Mouse (Mus musculus) hindbrain, postnatal 0 days (tissue): ENCODE results near the gene Zswim4. TPM values are rescaled to one million over a fixed set of nuclear protein-coding genes. Genes with fewer than 3 reads are reported as not detected.
A peak's percentile ranks its signal among the peaks of the same experiment; 100 is the strongest.
"Not testable (repeated sequence)": the region's sequence is repeated elsewhere in the genome, so short reads cannot be mapped to it uniquely, and the experiment has no call there.

Source experiments
- ATAC-seq: fragments of 200-750 bp; cut with Nextera tagmentation; 2 replicates; pipeline ENCODE4 v1.8.0; 2017; ENCODE audit warnings: mild to moderate bottlenecking, moderate TSS enrichment, moderate library complexity
- DNase-seq: peaks from one replicate; pipeline ENCODE4 v3.0.0-alpha.2; 2015; ENCODE audit warnings: low spot score
- H3K27ac ChIP-seq: fragments of 300-500 bp; sonication (generic); 2 replicates; pipeline ENCODE4 v1.5.1; 2014; ENCODE audit warnings: mild to moderate bottlenecking
- H3K27me3 ChIP-seq: fragments of 300-500 bp; sonication (generic); 2 replicates; pipeline ENCODE4 v1.6.1; 2014; ENCODE audit warnings: low read length, mixed read lengths; ENCODE audit not compliant: insufficient read depth
- H3K36me3 ChIP-seq: fragments of 300-500 bp; sonication (generic); 2 replicates; pipeline ENCODE4 v1.6.1; 2014; ENCODE audit warnings: low read length, mixed read lengths; ENCODE audit not compliant: insufficient read depth
- H3K4me1 ChIP-seq: fragments of 300-500 bp; sonication (generic); 2 replicates; pipeline ENCODE4 v1.6.1; 2014; ENCODE audit warnings: antibody characterized with exemption, low read length, mixed read lengths; ENCODE audit not compliant: insufficient read depth
- H3K4me2 ChIP-seq: fragments of 300-500 bp; sonication (generic); 2 replicates; pipeline ENCODE4 v1.6.1; 2014; ENCODE audit warnings: low read depth, mild to moderate bottlenecking, low read length, moderate library complexity, mixed read lengths
- H3K4me3 ChIP-seq: fragments of 300-500 bp; sonication (generic); 2 replicates; pipeline ENCODE4 v1.5.1; 2014; ENCODE audit warnings: low read length
- H3K9ac ChIP-seq: fragments of 300-500 bp; sonication (generic); replicated peaks from 2 replicates; pipeline ENCODE4 v1.6.1; 2014; ENCODE audit warnings: mild to moderate bottlenecking, low read length, moderate library complexity, mixed read lengths
- H3K9me3 ChIP-seq: fragments of 300-500 bp; sonication (generic); 2 replicates; pipeline ENCODE4 v1.6.1; 2016; ENCODE audit warnings: low read length, mixed read lengths
- CTCF ChIP-seq: IDR thresholded peaks from 2 replicates; pipeline ENCODE4 v1.5.1; 2016; ENCODE audit warnings: antibody characterized with exemption, control low read depth, low read depth
- WGBS: fragments of 180-500 bp; shearing (Covaris S2); extraction: QIAGEN DNeasy Blood & Tissue Kit; methylation state at CpG from one replicate; pipeline ENCODE4 v1.1.7; 2014; 5-methylcytosine and 5-hydroxymethylcytosine counted together
- polyA plus RNA-seq: library from polyadenylated mRNA; unstranded; fragments of >200 nt; fragmentation: Nextera tagmentation; extraction: Ambion mirVana; gene quantifications from 2 replicates; pipeline ENCODE4 v1.2.1, GENCODE M21; 2015
- total RNA-seq: library from RNA; depleted of rRNA; stranded (reverse); fragments of >200 nt; gene quantifications from 2 replicates; pipeline ENCODE4 v1.2.3, GENCODE M21; 2014; rRNA removed

The Zswim4 gene
- total RNA-seq (44.1 and 50.6 TPM in 2 replicates), polyA plus RNA-seq (11.0 and 11.3 TPM in 2 replicates)

DNA sequence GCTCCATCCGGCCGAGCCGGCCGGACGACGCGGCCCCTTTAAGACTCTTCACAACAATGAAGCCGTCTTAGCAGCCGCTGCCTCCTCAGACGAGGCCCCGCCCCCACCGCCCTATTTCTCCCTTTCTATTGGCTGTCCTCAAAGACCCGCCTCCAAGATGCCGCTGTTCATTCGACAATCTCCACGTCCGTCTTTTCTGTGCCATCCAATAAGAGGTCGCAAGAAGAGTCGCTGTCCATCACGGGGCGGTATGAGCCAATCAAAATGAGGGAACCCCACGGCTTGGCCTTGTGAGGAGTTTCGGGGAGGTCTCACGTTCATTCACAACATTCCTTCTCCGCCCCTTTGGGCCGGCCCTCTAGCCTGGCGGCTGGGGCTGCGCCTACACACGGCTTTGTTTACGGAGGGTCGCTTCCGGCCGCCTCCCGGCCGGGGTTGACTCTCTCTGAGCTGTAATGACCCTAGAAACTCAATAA lies at the start of gene Zswim4:
Gene Zswim4, minus strand, starts transcription at position 58 of the 476 bp plus-strand sequence.
- 0% methylated on average over 35 of the region's 35 CpGs for WGBS
- ATAC-seq (peak; percentile 99), DNase-seq (peak; percentile 99)
- peaks cover 5% of the 10 kb centered on the region; the same call in 1 of the 2 replicates for H3K36me3 ChIP-seq
- H3K9me3 ChIP-seq, result no peaks in the 10 kb centered on the region
- peaks cover 11% of the 10 kb centered on the region; the same call in 1 of the 2 replicates for H3K4me1 ChIP-seq
- no peak for TF ChIP-seq CTCF
- peak within 1 kb of the TSS; percentile 80 for H3K27ac ChIP-seq
- peak within 1 kb of the TSS; percentile 91 for H3K4me3 ChIP-seq
- peak within 1 kb of the TSS; percentile 83 for H3K4me2 ChIP-seq
- H3K27me3 ChIP-seq, result no peaks in the 10 kb centered on the region
- peak within 1 kb of the TSS; percentile 98 for H3K9ac ChIP-seq

- H3K9me3 ChIP-seq, H3K4me2 ChIP-seq, H3K36me3 ChIP-seq, H3K4me3 ChIP-seq, H3K4me1 ChIP-seq, H3K9ac ChIP-seq, H3K27me3 ChIP-seq, H3K27ac ChIP-seq, ATAC-seq: not testable (repeated sequence)
- peak; percentile 65 for DNase-seq
- WGBS, result 67% methylated on average over 5 of the region's 5 CpGs
- TF ChIP-seq CTCF, result peak; percentile 69
Observed at GRCm38 (mm10) chr8:84285665-84286064, 48.8 kb upstream of the Zswim4 start.

GRCm38 (mm10) chr8:84284608-84285063 lies 47.8 kb upstream of the Zswim4 start:
- peak overlapping the region; percentile 22; the same call in 1 of the 2 replicates for H3K4me2 ChIP-seq
- DNase-seq, result no peak
- no peak overlapping the region for H3K9ac ChIP-seq
- H3K27me3 ChIP-seq, result no peaks in the 10 kb centered on the region
- no peak overlapping the region for H3K27ac ChIP-seq
- H3K9me3 ChIP-seq, result no peaks in the 10 kb centered on the region
- H3K4me1 ChIP-seq, result no peaks in the 10 kb centered on the region
- ATAC-seq, result no peak
- no peak for TF ChIP-seq CTCF
- H3K36me3 ChIP-seq, result no peaks in the 10 kb centered on the region
- 28% methylated on average over 9 of the region's 9 CpGs for WGBS
- H3K4me3 ChIP-seq, result no peak overlapping the region

DNA sequence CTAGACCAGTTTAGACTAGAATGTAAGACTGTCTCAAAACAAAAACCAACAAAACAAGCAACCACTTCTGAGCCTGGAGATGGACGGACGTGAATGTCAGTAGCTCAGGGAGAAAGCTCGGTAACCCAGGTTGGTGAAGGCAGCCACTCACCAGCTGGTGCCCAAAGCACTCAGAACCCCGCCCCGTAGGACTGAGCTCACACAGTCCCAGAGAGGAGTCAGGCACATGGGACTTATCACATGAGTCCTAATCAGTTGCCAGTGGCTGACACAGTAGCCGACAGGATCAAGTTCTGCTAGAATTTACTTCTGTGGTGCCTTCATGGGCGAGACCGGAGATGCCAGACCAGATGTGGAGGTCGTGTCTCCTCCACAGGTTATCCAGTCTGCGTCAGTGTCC lies 43.9 kb upstream of the Zswim4 start:
- TF ChIP-seq CTCF, result no peak

GRCm38 (mm10) chr8:84276447-84276846 lies 39.6 kb upstream of the Zswim4 start:
- no peak for DNase-seq
- no peak for ATAC-seq
- H3K4me1 ChIP-seq, result no peaks in the 10 kb centered on the region
- no peaks in the 10 kb centered on the region for H3K27me3 ChIP-seq
- H3K36me3 ChIP-seq, result no peaks in the 10 kb centered on the region
- TF ChIP-seq CTCF, result no peak
- no peak overlapping the region for H3K4me3 ChIP-seq
- WGBS, result 48% methylated on average over 1 of the region's 1 CpGs
- no peaks in the 10 kb centered on the region for H3K9me3 ChIP-seq
- no peak overlapping the region for H3K27ac ChIP-seq
- H3K4me2 ChIP-seq, result no peak overlapping the region
- no peak overlapping the region for H3K9ac ChIP-seq

More for the DNA sequence above, 43.9 kb upstream of the Zswim4 start:
- H3K9ac ChIP-seq, result no peak overlapping the region
- H3K9me3 ChIP-seq, result no peaks in the 10 kb centered on the region
- H3K4me1 ChIP-seq, result no peaks in the 10 kb centered on the region
- H3K27ac ChIP-seq, result no peak overlapping the region
- no peaks in the 10 kb centered on the region for H3K27me3 ChIP-seq
- DNase-seq (no peak), ATAC-seq (no peak)
- no peaks in the 10 kb centered on the region for H3K36me3 ChIP-seq
- 77% methylated on average over 10 of the region's 10 CpGs for WGBS
- H3K4me2 ChIP-seq, result no peak overlapping the region
- no peak overlapping the region for H3K4me3 ChIP-seq

GRCm38 (mm10) chr8:84273968-84274367 lies 37.1 kb upstream of the Zswim4 start:
- DNase-seq (no peak), ATAC-seq (no peak)
- Histone ChIP-seq H3K4me3 (no peak overlapping the region), H3K4me2 (no peak overlapping the region), H3K9ac (no peak overlapping the region), H3K27ac (no peak overlapping the region), H3K36me3 (no peaks in the 10 kb centered on the region), H3K27me3 (no peaks in the 10 kb centered on the region), H3K4me1 (peaks cover 5% of the 10 kb centered on the region), H3K9me3 (no peaks in the 10 kb centered on the region)
- WGBS, result 82% methylated on average over 3 of the region's 3 CpGs
- TF ChIP-seq CTCF, result no peak

- Histone ChIP-seq H3K9ac (no peak overlapping the region), H3K27ac (no peak overlapping the region), H3K4me2 (no peak overlapping the region), H3K9me3 (no peaks in the 10 kb centered on the region), H3K4me1 (peaks cover 5% of the 10 kb centered on the region), H3K27me3 (no peaks in the 10 kb centered on the region), H3K4me3 (no peak overlapping the region), H3K36me3 (no peaks in the 10 kb centered on the region)
- no peak for DNase-seq
- no peak for ATAC-seq
- 80% methylated on average over 4 of the region's 4 CpGs for WGBS
- TF ChIP-seq CTCF, result no peak
Observed at GRCm38 (mm10) chr8:84272302-84272701, 35.4 kb upstream of the Zswim4 start.
